Mouse (Mus musculus) lung, adult 18-20 months (tissue): Measurements from ENCODE around the gene Cd27.
A peak's percentile ranks its signal among the peaks of the same experiment; 100 is the strongest.

ENCODE experiments used
- DNase-seq, 2 experiments: peaks; one replicate each; pipeline ENCODE4 v3.0.0; 2022; ENCODE audit warnings: mixed read lengths in 2 of 2

Gene Cd27

GRCm38 (mm10) chr6:125212621-125213020, 24.2 kb downstream of the Cd27 start:
- DNase-seq = no peak

- no peak for DNase-seq
Observed at GRCm38 (mm10) chr6:125210436-125210835, 26.4 kb downstream of the Cd27 start.

GRCm38 (mm10) chr6:125197166-125197565, 39.6 kb downstream of the Cd27 start:
- DNase-seq = no peak

- no peak for DNase-seq
Observed at GRCm38 (mm10) chr6:125196301-125196700, 40.5 kb downstream of the Cd27 start.

- no peak for DNase-seq
Observed at GRCm38 (mm10) chr6:125195541-125196075, 41.2 kb downstream of the Cd27 start.

- no peak for DNase-seq
Observed at GRCm38 (mm10) chr6:125193390-125193789, 43.4 kb downstream of the Cd27 start.

- no peak for DNase-seq
Observed at GRCm38 (mm10) chr6:125192841-125193240, 44.0 kb downstream of the Cd27 start.

GRCm38 (mm10) chr6:125192016-125192714, 44.6 kb downstream of the Cd27 start:
- peak; percentile 92 to 95 for DNase-seq

GRCm38 (mm10) chr6:125191332-125192015, 45.3 kb downstream of the Cd27 start, which contains the start of the genes Ncapd2 and Mrpl51:
Gene Ncapd2, minus strand, starts transcription at chr6:125191701.
Gene Mrpl51, plus strand, starts transcription at chr6:125191801.
- DNase-seq = peak; percentile 96 to 97

GRCm38 (mm10) chr6:125190816-125191215, 46.0 kb downstream of the Cd27 start:
- DNase-seq = no peak

- DNase-seq = no peak
Observed at GRCm38 (mm10) chr6:125186203-125186602, 50.6 kb downstream of the Cd27 start.
